Mouse (Mus musculus): ENCODE results near the gene Kcnh7.

DNA sequence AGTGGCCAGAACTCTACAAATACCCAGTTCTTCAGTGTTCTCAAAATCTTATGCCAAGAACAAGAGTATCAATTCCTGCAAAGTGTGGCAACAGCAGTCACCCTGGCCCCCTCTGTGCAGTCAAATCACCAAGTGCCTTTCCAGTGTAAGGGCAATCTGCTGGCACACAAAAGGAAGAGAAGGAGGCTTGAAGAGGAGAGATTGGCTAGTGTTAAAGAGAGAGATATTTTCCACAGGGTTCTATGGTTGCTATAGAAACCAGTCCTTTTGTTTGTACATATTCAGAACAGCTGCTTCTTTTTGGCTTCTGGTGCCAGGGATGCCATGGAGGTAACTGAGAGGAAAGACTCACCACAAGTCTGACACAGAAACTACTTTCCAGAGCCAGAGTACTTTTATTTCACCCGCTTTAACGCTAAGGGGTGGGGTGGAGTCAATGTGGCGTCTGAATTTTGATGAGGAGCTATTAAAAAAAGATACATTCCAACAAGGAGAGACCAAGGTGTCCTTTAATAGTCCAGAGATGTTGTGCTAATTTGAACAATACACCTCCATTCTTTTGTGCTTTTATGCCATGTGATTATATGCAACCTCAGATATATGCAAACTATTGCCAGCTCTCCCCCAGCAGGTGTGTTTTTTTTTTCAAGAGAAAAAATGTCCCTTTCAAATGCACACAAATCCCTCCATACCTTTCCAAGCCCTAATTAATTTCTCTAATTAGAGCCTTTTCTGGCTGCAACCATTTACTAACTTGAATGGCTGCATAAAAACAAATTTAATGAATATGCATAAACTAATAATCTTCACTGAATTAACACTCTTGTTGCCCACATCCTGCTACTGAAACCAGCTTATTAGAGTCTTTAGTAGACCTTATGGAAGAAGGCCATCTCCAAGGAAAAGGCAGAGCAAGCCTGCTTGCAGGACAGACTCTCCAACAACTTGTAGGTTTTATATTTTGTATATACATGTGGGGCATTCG is 66.6 kb downstream of the Kcnh7 start:
- TF ChIP-seq CTCF (IDR thresholded peaks at IDR 0.05) (no peak), EP300 (IDR thresholded peaks at IDR 0.05) (no peak)
